Mouse (Mus musculus) heart, adult 2 months (tissue): Measurements from ENCODE around the gene Zdhhc9. TPM values are rescaled to one million over a fixed set of nuclear protein-coding genes. Genes with fewer than 3 reads are reported as not detected.
A peak's percentile ranks its signal among the peaks of the same experiment; 100 is the strongest.
"Not testable (repeated sequence)": the region's sequence is repeated elsewhere in the genome, so short reads cannot be mapped to it uniquely, and the experiment has no call there.

ENCODE experiments used
- DNase-seq, 2 experiments: peaks; one replicate each; pipeline ENCODE4 v3.0.0; 2021
- H3K27ac ChIP-seq: fragments of 200-600 bp; 2 replicates; pipeline ENCODE4 v1.8.1; 2022
- H3K27me3 ChIP-seq: fragments of 200-500 bp; 2 replicates; pipeline ENCODE4 v1.6.1; 2012; ENCODE audit warnings: mild to moderate bottlenecking, low read length, inconsistent platforms, mixed read lengths; ENCODE audit not compliant: control insufficient read depth, insufficient read depth
- H3K36me3 ChIP-seq: fragments of 200-500 bp; 2 replicates; pipeline ENCODE4 v1.6.1; 2012; ENCODE audit warnings: low read length, inconsistent platforms; ENCODE audit not compliant: control insufficient read depth, insufficient read depth
- H3K4me1 ChIP-seq: fragments of 200-500 bp; 2 replicates; pipeline ENCODE4 v1.6.1; 2011; ENCODE audit warnings: low read length; ENCODE audit not compliant: control insufficient read depth, insufficient read depth
- H3K4me3 ChIP-seq: fragments of 200-600 bp; 2 replicates; pipeline ENCODE4 v1.8.1; 2022
- H3K79me2 ChIP-seq: fragments of 200-500 bp; replicated peaks from 2 replicates; pipeline ENCODE4 v1.6.1; 2012; ENCODE audit warnings: mild to moderate bottlenecking, inconsistent platforms, low read length, moderate library complexity, mixed read lengths; ENCODE audit not compliant: control insufficient read depth, insufficient read depth
- H3K9ac ChIP-seq: fragments of 200-500 bp; 2 replicates; pipeline ENCODE4 v1.6.1; 2012; ENCODE audit warnings: low read depth, mild to moderate bottlenecking, control low read depth, inconsistent platforms, low read length, mixed read lengths
- CTCF ChIP-seq: fragments of 200-600 bp; IDR thresholded peaks from 2 replicates; pipeline ENCODE4 v1.8.1; 2022; ENCODE audit warnings: antibody characterized with exemption, mild to moderate bottlenecking, moderate library complexity
- EP300 ChIP-seq: fragments of 200-500 bp; IDR thresholded peaks from 2 replicates; pipeline ENCODE4 v1.6.1; 2011; ENCODE audit warnings: low read depth, low read length, control low read depth; ENCODE audit not compliant: insufficient read depth
- POLR2A ChIP-seq: fragments of 200-500 bp; IDR thresholded peaks from 2 replicates; pipeline ENCODE4 v1.6.1; 2011; ENCODE audit warnings: mild to moderate bottlenecking, low read depth, low read length, control low read depth; ENCODE audit not compliant: insufficient read depth
- WGBS: fragments of 180-500 bp; shearing (Covaris S2); methylation state at CpG from one replicate; pipeline ENCODE4 v1.1.7; 2018; 5-methylcytosine and 5-hydroxymethylcytosine counted together
- intact Hi-C: fragments of 180-260 bp; cut with DNase I; formaldehyde crosslinking; loops from one replicate; pipeline ENCODE4 v1.15.1; 2025
- polyA plus RNA-seq: library from polyadenylated mRNA; depleted of rRNA; stranded (reverse); fragments of >200 nt; gene quantifications from 2 replicates; pipeline ENCODE4 v1.2.3, GENCODE M21; 2012
- total RNA-seq, 2 experiments: library from RNA; stranded (reverse); gene quantifications; 2 replicates each; pipeline ENCODE4 v1.2.3; 2021

Gene Zdhhc9
- total and polyA plus RNA-seq, 3 experiments, result 25.6 to 32.5 (median 31.2) TPM

DNA sequence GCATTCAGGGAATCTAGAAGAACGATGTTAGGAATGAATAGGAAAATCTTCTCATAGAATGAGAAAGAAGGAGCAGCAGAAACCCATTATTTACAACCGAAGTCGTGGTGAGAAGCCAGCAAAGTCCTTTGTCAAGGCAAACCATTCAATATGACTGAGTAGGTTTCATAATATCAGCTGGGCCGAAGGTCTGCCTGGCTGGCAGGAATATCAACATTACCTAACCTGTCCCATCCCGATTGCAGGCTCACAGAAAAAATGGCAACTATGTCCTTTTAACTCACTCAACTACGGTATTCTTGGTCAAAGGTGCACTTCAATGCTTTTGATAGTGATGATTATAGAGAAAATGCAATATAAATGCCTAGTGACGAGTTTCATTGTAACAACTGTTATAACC is 17.5 kb upstream of the Zdhhc9 start:
- no peak for DNase-seq
- Histone ChIP-seq H3K79me2 (no peaks in the 10 kb centered on the region), H3K27ac (no peak overlapping the region), H3K4me3 (no peak overlapping the region), H3K4me1 (no peaks in the 10 kb centered on the region), H3K36me3 (no peaks in the 10 kb centered on the region), H3K27me3 (no peaks in the 10 kb centered on the region), H3K9ac (no peak overlapping the region)
- WGBS, result 76% methylated on average over 7 of the region's 7 CpGs
- intact Hi-C loops, result no loop called here
- TF ChIP-seq EP300 (no peak), CTCF (no peak), POLR2A (no peak)

DNA sequence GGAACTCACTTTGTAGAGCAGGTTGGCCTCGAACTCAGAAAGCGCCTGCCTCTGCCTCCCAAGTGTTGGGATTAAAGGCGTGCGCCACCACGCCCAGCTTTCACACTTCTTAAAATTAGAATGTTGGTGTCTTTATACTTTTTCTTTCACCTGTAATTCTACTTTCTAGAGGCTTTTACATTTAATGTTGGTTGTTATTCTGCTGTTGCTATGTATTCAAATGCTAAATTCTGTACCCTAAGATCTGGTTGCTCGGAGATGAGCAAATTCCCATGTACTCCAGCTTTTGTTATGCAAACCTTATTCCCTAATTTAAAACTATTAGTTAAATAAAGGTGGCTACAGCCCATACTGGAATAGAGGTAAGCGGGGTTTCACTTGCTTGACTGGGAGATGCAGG is 14.0 kb upstream of the Zdhhc9 start:
- Histone ChIP-seq H3K36me3 (no peaks in the 10 kb centered on the region), H3K79me2 (no peaks in the 10 kb centered on the region), H3K4me3 (no peak overlapping the region), H3K4me1 (no peaks in the 10 kb centered on the region), H3K27ac (no peak overlapping the region), H3K9ac (no peak overlapping the region), H3K27me3 (no peaks in the 10 kb centered on the region)
- DNase-seq, result no peak
- TF ChIP-seq EP300 (no peak), POLR2A (no peak), CTCF (no peak)
- intact Hi-C loops, result no loop called here
- 89% methylated on average over 7 of the region's 7 CpGs for WGBS

DNA sequence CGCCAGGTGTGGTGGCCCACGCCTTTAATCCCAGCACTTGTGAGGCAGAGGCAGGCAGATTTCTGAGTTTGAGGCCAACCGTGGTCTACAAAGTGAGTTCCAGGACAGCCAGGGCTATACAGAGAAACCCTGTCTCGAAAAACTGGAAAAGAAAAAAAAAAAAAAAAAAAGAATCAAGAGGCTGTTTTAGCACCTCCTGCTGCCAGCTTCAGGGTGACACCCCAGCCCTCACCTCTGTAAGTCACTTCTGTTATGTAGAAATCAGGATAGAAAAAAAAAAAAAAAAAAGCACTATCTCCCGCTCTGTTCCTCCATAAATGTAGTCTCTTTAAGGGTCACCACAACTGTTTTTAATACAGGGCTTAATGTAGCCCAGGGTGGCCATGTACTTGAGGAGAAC is 10.8 kb upstream of the Zdhhc9 start:
- Histone ChIP-seq H3K27me3 (no peaks in the 10 kb centered on the region), H3K36me3 (no peaks in the 10 kb centered on the region), H3K4me1 (no peaks in the 10 kb centered on the region), H3K79me2 (no peaks in the 10 kb centered on the region), H3K9ac (no peak overlapping the region), H3K4me3 (no peak overlapping the region), H3K27ac (no peak overlapping the region)
- no peak for DNase-seq
- WGBS, result 71% methylated on average over 5 of the region's 5 CpGs
- intact Hi-C loops, result no loop called here
- TF ChIP-seq CTCF, result no peak
- no peak for TF ChIP-seq POLR2A
- no peak for TF ChIP-seq EP300

DNA sequence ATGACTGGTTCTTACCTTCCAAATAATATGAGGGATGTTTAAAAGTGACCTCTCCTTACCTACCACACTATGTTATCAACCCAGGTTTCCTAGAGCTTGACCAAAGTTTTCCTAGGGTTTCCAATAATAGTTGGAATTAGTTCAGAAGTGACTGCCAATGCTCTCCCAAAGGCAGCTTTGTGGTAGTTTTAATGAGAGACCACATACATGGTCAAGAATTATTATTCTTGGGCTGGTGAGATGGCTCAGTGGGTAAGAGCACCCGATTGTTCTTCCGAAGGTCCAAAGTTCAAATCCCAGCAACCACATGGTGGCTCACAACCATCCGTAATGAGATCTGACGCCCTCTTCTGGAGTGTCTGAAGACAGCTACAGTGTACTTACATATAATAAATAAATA is 1.1 kb upstream of the Zdhhc9 start:
- DNase-seq, H3K9ac ChIP-seq, H3K79me2 ChIP-seq, H3K4me1 ChIP-seq, H3K27ac ChIP-seq, H3K4me3 ChIP-seq, H3K27me3 ChIP-seq, H3K36me3 ChIP-seq: not testable (repeated sequence)
- intact Hi-C loops, result loop anchor here (5.0 kb wide), 3 partner anchors 48 to 133 kb away; partner anchors contain the start of genes Bcorl1 and Utp14a
- 77% methylated on average over 4 of the region's 4 CpGs for WGBS

DNA sequence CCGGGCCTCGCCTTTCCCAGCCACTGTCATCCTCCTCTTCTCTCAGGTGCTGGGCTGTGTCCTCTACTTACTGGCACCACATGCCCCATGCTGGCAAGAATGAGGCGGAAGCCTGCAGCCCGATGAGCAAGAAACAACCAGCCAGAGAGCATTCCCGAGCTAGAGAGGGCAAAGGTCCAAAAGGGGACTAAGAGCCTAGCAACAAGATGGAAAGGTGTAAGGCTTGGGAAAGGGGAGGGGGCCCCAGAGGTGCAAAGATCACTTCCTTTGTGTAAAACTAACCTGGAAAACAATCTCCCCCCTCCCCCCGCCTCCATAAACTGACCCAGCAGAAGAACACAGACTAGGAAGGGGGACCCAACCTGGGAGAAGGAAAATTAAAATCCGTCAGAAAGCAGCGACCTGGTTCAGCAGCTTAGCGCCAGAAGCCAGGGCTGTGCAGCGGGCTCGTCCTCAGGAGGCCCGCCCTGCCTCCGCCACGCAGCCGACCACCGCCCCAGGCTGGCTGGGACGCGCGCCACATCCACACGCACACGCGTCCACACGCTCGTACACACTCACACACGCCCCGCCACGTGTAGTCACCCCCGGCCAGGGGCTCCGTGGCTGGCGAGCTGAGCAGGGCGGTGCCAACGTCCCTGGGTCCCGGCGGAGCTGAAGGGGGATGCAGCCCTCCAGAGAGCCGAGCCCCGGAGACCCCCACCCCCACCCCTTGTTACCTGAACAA is 754 bp downstream of the Zdhhc9 start:
- H3K27ac ChIP-seq, result peak overlapping the region; percentile 57

DNA sequence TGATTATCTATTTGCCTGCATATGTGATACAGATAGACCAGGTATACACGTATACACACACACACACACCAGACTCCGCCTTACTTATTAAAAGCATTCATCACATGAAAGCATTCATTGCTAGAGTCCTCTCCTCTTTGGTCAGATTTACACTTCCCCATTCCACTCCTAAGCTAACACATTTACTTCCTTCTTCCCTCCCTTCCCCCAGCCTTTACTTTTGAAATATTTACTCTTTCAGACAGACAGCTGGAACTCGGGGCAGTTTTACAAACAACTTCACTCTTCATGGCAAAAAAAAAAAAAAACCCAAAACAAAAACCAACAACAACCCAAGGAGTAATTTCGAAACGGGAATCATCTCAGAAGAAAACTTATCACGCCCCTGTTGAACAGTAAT is 4.2 kb downstream of the Zdhhc9 start:
- Histone ChIP-seq H3K27ac (no peak overlapping the region), H3K4me3 (no peak overlapping the region), H3K9ac (no peak overlapping the region), H3K36me3 (no peaks in the 10 kb centered on the region; the same call in 1 of the 2 replicates), H3K79me2 (no peaks in the 10 kb centered on the region), H3K4me1 (no peaks in the 10 kb centered on the region), H3K27me3 (no peaks in the 10 kb centered on the region)
- TF ChIP-seq POLR2A (no peak), EP300 (no peak), CTCF (no peak)
- 78% methylated on average over 6 of the region's 6 CpGs for WGBS
- intact Hi-C loops, result no loop called here
- DNase-seq, result no peak

More for the DNA sequence above, 754 bp downstream of the Zdhhc9 start:
- intact Hi-C loops, result loop anchor here (5.0 kb wide), 3 partner anchors 49 to 134 kb away; partner anchors contain the start of genes Bcorl1 and Utp14a
- peak overlapping the region; percentile 94 for H3K9ac ChIP-seq
- no peaks in the 10 kb centered on the region for H3K27me3 ChIP-seq
- H3K36me3 ChIP-seq, result no peaks in the 10 kb centered on the region
- no peaks in the 10 kb centered on the region for H3K4me1 ChIP-seq
- H3K4me3 ChIP-seq, result peak overlapping the region; percentile 54
- DNase-seq, result peak; percentile 25 to 28
- H3K79me2 ChIP-seq, result no peaks in the 10 kb centered on the region
- WGBS, result 11% methylated on average over 36 of the region's 36 CpGs
- TF ChIP-seq CTCF (no peak), EP300 (no peak)
